Mouse (Mus musculus) limb, embryonic 15.5 days (tissue): ENCODE data around the gene Homer1. TPM values are rescaled to one million over a fixed set of nuclear protein-coding genes. Genes with fewer than 3 reads are reported as not detected.

Experiments used
- ATAC-seq: fragments of 200-750 bp; cut with Nextera tagmentation; 2 replicates; pipeline ENCODE4 v1.8.0; 2017; ENCODE audit warnings: low read depth, moderate TSS enrichment; ENCODE audit not compliant: insufficient number of reproducible peaks, low FRiP score, low TSS enrichment
- H3K27ac ChIP-seq: fragments of 300-500 bp; sonication (generic); 2 replicates; pipeline ENCODE4 v1.5.1; 2015; ENCODE audit warnings: moderate library complexity, mild to moderate bottlenecking, inconsistent platforms
- H3K27me3 ChIP-seq: fragments of 300-500 bp; sonication (generic); 2 replicates; pipeline ENCODE4 v1.6.1; 2015; ENCODE audit warnings: inconsistent platforms
- H3K36me3 ChIP-seq: fragments of 300-500 bp; sonication (generic); 2 replicates; pipeline ENCODE4 v1.6.1; 2015; ENCODE audit warnings: inconsistent platforms
- H3K4me1 ChIP-seq: fragments of 300-500 bp; sonication (generic); 2 replicates; pipeline ENCODE4 v1.6.1; 2015; ENCODE audit warnings: inconsistent platforms
- H3K4me2 ChIP-seq: fragments of 300-500 bp; sonication (generic); 2 replicates; pipeline ENCODE4 v1.6.1; 2015; ENCODE audit warnings: mild to moderate bottlenecking, inconsistent platforms
- H3K4me3 ChIP-seq: fragments of 300-500 bp; sonication (generic); 2 replicates; pipeline ENCODE4 v1.5.1; 2015; ENCODE audit warnings: mild to moderate bottlenecking, inconsistent platforms
- H3K9ac ChIP-seq: fragments of 300-500 bp; sonication (generic); 2 replicates; pipeline ENCODE4 v1.6.1; 2015; ENCODE audit warnings: inconsistent platforms
- H3K9me3 ChIP-seq: fragments of 300-500 bp; sonication (generic); 2 replicates; pipeline ENCODE4 v1.6.1; 2016; ENCODE audit warnings: inconsistent platforms
- WGBS: fragments of 180-500 bp; shearing (Covaris S2); methylation state at CpG from one replicate; pipeline ENCODE4 v1.1.7; 2015; 5-methylcytosine and 5-hydroxymethylcytosine counted together
- polyA plus RNA-seq: library from polyadenylated mRNA; unstranded; fragments of >200 nt; fragmentation: Nextera tagmentation; extraction: Ambion mirVana; gene quantifications from 2 replicates; pipeline ENCODE4 v1.2.1, GENCODE M21; 2015

The Homer1 gene
- polyA plus RNA-seq, 1 experiment from 2014 or later = 4.7 TPM

DNA sequence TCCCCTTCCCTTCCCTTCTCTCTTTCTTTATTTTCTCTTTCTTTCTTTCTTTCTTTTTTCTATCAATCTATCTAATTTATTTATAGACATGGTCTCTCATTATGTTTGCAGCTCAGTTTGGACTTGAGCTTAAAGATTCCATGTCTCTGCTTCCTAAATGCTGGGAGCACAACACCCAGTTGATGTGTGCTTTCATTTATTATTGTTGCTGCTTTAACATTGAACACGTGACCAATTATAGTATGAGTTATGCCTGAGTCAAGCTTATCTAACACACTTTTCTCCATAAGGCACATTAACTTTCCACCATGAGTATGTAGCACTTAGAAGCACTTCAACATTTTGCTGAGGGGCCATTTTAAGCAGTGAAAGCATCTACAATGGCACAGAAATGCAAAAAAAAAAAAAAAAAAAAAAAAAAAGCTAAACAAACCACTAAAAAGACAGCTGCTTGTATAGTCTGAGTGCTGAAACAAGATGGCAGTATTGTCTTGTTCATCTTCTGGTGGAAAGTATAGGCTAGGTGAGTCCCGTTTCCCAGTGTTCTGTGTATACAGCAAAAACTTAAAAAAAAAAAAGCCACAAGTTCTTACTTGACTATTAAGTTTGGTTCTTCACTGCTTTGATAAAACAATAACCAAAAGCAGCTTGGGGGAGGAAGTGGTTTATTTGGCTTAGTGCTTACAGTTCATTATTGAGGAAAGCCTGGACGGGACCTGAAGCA, 41.3 kb downstream of the Homer1 start:
- WGBS = 76% methylated on average over 3 of the region's 3 CpGs

DNA sequence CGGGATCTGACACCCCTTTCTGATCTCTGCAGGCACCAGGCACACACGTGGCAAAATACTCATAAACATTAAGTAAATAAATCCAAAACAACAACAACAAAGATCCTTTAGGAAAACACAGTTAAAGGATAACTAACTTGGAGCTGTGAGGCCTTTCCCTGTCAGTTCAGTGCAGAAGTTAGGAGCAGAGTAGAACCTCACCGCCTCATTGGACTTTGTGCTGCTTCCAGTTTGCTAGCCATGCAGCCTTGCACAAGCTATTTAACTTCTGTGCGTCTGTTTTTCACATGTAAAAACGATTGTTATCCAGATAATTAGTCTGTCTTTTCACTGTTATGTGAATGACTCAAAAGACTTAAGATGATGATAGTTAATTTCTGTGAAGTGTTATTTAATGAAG, 43.2 kb downstream of the Homer1 start:
- H3K27me3 ChIP-seq = no peaks in the 10 kb centered on the region
- H3K4me1 ChIP-seq = no peaks in the 10 kb centered on the region
- H3K36me3 ChIP-seq = no peaks in the 10 kb centered on the region
- no peaks in the 10 kb centered on the region for H3K9me3 ChIP-seq
- 64% methylated on average over 5 of the region's 5 CpGs for WGBS
- ATAC-seq = no peak
- H3K4me3 ChIP-seq = no peak overlapping the region
- H3K4me2 ChIP-seq = no peak overlapping the region
- H3K9ac ChIP-seq = no peak overlapping the region
- H3K27ac ChIP-seq = no peak overlapping the region

More for the DNA sequence above, 41.3 kb downstream of the Homer1 start:
- H3K27ac ChIP-seq = no peak overlapping the region
- H3K27me3 ChIP-seq = no peaks in the 10 kb centered on the region
- H3K4me3 ChIP-seq = no peak overlapping the region
- no peak overlapping the region for H3K9ac ChIP-seq
- no peaks in the 10 kb centered on the region for H3K9me3 ChIP-seq
- no peak for ATAC-seq
- H3K4me1 ChIP-seq = no peaks in the 10 kb centered on the region
- no peak overlapping the region for H3K4me2 ChIP-seq
- no peaks in the 10 kb centered on the region for H3K36me3 ChIP-seq

DNA sequence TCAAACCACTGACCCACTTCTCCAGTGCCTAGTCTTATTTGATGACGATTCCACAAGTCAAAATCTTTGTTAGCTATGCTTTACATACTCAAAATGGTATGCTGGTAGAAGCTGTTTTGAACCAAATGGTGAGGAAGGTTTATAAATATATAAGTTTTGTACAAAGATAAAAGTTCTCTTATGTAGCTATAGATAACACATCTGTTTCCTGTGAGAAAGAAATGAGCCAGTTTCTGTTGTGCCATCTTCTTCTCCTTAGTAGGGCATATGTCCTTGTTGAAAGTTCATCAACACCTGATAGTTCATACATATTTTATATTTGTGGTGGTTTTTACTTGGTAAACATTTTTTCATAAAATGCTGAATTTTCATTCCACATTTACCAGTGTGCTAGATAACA, 45.0 kb downstream of the Homer1 start:
- Histone ChIP-seq H3K27me3 (no peaks in the 10 kb centered on the region), H3K9ac (no peak overlapping the region), H3K4me3 (no peak overlapping the region), H3K9me3 (no peaks in the 10 kb centered on the region), H3K4me2 (no peak overlapping the region), H3K36me3 (no peaks in the 10 kb centered on the region), H3K4me1 (no peaks in the 10 kb centered on the region), H3K27ac (no peak overlapping the region)
- ATAC-seq = no peak
- 92% methylated on average over 1 of the region's 1 CpGs for WGBS

DNA sequence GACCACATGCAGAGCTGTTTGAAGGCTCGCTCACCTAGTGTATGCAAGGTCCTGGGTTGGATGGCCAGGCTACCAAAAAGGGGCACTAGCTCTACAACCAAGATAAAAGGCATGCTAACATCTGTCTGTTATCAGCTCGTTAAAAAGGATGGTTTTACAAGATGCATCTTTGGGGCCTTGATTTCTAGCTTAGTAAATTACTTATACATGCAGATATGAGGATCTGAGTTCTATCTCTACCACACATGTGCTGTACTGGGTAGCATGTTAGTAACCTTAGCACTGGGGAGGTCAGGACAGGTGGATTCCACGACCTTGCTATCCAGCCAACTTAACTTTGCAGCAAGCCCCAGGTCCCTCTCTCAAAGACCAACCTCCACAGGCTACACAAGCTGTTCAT, 46.4 kb downstream of the Homer1 start:
- no peaks in the 10 kb centered on the region for H3K4me1 ChIP-seq

DNA sequence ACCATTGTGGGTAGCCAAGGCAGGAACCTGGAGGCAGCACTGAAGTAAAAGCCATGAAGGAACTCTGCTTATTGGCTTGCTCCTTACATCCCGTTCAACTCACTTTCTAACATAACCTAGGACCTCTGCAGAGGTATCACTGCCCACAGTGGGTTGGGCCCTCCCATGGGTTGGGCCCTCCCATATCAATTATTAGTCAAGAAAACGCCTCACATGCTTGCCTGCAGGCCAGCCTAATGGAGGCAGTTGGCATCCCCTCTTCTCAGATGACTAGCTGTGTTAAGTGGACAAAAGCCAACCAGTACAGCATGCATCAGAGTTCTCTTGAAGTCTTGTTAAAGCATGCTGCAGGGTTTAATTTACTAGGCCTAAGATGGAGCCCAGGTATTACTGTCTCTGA, 52.6 kb downstream of the Homer1 start:
- no peaks in the 10 kb centered on the region for H3K27me3 ChIP-seq
- H3K27ac ChIP-seq = no peak overlapping the region
- no peak overlapping the region for H3K9ac ChIP-seq
- 0 out of 2 replicates have a peak, but pooled peaks cover 4% of the 10 kb centered on the region for H3K4me1 ChIP-seq
- H3K4me3 ChIP-seq = no peak overlapping the region
- WGBS = 59% methylated on average over 2 of the region's 2 CpGs
- no peak for ATAC-seq
- H3K36me3 ChIP-seq = 0 out of 2 replicates have a peak, but pooled peaks cover 2% of the 10 kb centered on the region
- no peaks in the 10 kb centered on the region for H3K9me3 ChIP-seq
- no peak overlapping the region for H3K4me2 ChIP-seq

More for the DNA sequence above, 46.4 kb downstream of the Homer1 start:
- H3K36me3 ChIP-seq = 0 out of 2 replicates have a peak, but pooled peaks cover 2% of the 10 kb centered on the region
- no peak overlapping the region for H3K4me2 ChIP-seq
- no peaks in the 10 kb centered on the region for H3K27me3 ChIP-seq
- H3K27ac ChIP-seq = no peak overlapping the region
- no peak overlapping the region for H3K9ac ChIP-seq
- ATAC-seq = no peak
- no peak overlapping the region for H3K4me3 ChIP-seq
- 84% methylated on average over 3 of the region's 3 CpGs for WGBS
- H3K9me3 ChIP-seq = no peaks in the 10 kb centered on the region

DNA sequence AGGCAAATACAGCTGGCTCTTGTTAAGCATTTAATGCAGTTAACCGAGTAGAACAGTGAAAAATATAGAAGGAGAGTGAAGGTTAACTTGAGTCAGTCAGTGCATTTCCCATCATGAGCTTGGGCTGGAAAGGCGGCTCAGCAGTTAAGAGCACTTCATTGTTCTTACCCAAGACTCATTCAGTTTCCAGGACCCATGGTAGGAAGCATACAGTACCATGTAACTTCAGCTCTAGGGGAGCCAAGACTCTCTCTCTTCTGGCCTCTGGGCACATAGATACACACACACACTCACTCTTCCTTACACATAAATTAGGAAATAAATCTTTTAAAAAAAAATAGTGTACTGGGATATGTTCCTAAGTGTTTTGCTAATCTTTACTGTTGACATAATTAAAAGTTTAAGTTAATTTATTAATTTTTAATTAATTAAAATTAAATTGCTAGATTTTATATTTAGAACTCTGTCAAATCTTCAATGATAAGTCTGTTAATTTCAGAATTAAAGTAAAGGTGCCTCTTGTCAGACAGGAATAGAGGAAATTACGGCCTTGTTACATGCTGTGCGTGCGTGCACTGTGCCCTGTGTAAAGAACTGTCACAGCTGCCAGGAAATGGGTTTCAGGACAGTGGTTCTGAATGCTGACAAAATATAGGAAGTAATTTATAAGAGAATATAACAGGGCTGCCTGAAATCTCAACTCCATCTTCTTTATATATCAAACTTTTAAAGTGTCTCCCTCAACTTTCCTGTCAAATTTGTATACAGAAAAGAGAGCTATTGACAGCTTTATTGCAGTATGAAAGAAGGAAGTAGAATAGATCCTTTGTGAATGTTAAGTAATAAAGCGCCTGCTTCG, 55.2 kb downstream of the Homer1 start:
- Histone ChIP-seq H3K9me3 (no peaks in the 10 kb centered on the region), H3K27me3 (no peaks in the 10 kb centered on the region), H3K36me3 (0 out of 2 replicates have a peak, but pooled peaks cover under 1% of the 10 kb centered on the region), H3K4me2 (no peak overlapping the region), H3K4me1 (0 out of 2 replicates have a peak, but pooled peaks cover 4% of the 10 kb centered on the region), H3K9ac (no peak overlapping the region), H3K4me3 (no peak overlapping the region), H3K27ac (no peak overlapping the region)
- ATAC-seq = no peak
- WGBS = 51% methylated on average over 7 of the region's 7 CpGs

DNA sequence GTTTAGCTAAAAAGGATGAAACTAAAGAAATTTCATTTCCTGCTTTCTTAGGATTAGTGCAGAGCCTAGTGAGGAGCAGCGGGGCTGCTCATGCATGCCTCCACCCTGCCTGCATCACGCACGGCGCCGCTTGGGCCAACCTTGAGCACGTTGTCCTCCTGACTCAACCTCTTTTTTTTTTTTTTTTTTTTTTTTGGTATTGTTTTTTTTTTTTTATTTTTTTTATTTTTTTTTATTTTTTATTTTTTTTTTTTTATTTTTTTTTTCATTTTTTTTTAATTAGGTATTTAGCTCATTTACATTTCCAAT, 55.8 kb downstream of the Homer1 start:
- 76% methylated on average over 6 of the region's 6 CpGs for WGBS
- H3K9me3 ChIP-seq = no peaks in the 10 kb centered on the region
- no peak overlapping the region for H3K27ac ChIP-seq
- ATAC-seq = no peak
- H3K27me3 ChIP-seq = no peaks in the 10 kb centered on the region
- no peak overlapping the region for H3K9ac ChIP-seq
- no peak overlapping the region for H3K4me3 ChIP-seq
- H3K4me1 ChIP-seq = 0 out of 2 replicates have a peak, but pooled peaks cover 4% of the 10 kb centered on the region
- H3K4me2 ChIP-seq = no peak overlapping the region
- no peaks in the 10 kb centered on the region for H3K36me3 ChIP-seq

DNA sequence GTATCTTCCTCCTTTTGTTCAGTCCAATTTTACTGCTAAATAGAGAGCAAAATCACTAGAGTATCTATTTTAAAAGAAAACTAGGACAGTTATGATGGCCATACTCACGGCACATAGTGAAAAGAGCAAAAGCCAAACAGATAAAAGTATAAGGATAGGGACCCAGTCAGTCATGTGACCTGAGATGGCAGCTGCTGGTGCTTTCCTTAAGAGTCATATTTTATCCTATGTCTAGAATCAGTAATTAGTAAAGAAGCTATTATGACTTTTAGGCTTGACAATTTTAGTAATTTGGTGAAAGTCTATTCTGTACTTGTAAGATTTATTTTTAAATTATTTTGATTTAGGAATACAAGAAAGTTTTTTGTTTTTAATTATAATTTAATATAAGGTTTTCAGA, 59.1 kb downstream of the Homer1 start:
- Histone ChIP-seq H3K4me2 (no peak overlapping the region), H3K9ac (no peak overlapping the region), H3K27ac (no peak overlapping the region), H3K36me3 (no peaks in the 10 kb centered on the region), H3K27me3 (no peaks in the 10 kb centered on the region), H3K4me3 (no peak overlapping the region), H3K4me1 (0 out of 2 replicates have a peak, but pooled peaks cover under 1% of the 10 kb centered on the region), H3K9me3 (no peaks in the 10 kb centered on the region)
- 94% methylated on average over 1 of the region's 1 CpGs for WGBS
- no peak for ATAC-seq

DNA sequence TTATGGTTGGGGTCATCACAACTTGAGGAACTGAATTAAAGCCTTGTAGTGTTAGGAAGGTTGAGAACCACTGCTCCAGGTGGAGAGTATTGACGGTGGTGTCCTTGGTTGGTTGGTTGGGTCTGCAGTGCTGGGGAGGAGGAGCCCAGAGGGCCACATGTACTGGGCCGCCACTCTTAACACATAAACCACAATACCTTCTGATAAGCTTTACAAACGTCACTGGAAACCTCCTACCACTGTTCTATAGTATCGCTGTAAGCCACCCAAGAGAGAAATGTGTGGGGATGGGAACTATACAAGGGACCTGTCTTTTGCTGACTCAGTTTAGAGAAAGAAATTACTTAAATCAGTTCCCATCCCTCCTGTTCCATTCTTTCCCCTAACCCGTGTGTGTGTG, 68.1 kb downstream of the Homer1 start:
- H3K36me3 ChIP-seq = no peaks in the 10 kb centered on the region
- no peak for ATAC-seq
- H3K27ac ChIP-seq = no peak overlapping the region
- H3K4me2 ChIP-seq = no peak overlapping the region
- H3K9me3 ChIP-seq = no peaks in the 10 kb centered on the region
- no peak overlapping the region for H3K4me3 ChIP-seq
- 87% methylated on average over 5 of the region's 5 CpGs for WGBS
- H3K9ac ChIP-seq = no peak overlapping the region
- H3K27me3 ChIP-seq = no peaks in the 10 kb centered on the region
- H3K4me1 ChIP-seq = no peaks in the 10 kb centered on the region

DNA sequence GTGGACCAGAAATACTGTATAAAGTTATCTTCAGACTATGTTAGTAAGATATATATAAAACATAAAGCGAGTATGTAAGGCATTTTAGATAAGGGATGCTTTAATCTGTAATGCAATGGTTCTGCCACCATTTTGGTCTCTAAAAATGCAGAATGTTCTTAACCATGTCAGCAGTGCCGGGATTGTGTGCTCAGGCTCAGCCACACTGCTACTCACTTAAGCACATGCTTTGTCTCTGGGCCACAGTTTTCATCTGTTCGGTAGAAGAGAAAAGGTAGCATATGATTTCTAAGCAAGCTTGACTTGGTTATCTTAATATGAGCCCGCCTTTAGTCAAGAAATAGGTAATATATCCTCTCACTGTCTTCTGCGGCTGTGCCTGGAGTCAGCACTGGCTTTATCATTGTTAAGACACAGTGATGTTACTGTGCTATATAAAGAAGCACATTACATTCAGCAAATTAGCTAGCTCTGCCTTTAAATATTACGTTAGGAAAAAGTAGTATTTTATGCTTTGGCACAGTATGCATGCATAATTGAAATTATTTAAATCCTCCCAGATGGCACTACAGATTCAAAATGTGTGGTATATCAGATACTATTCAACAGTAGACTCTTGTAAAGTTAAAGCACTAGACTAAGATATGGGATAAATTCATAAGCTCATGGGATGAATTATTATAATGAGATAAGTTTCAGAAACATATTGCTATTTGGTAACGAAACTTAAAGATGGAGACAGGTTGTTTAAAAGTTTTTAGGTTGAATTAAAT, 69.6 kb downstream of the Homer1 start:
- no peaks in the 10 kb centered on the region for H3K4me1 ChIP-seq
- H3K27ac ChIP-seq = no peak overlapping the region
- WGBS = 93% methylated on average over 7 of the region's 7 CpGs
- no peaks in the 10 kb centered on the region for H3K9me3 ChIP-seq
- no peaks in the 10 kb centered on the region for H3K27me3 ChIP-seq
- H3K9ac ChIP-seq = no peak overlapping the region
- H3K4me3 ChIP-seq = no peak overlapping the region
- no peaks in the 10 kb centered on the region for H3K36me3 ChIP-seq
- no peak for ATAC-seq
- H3K4me2 ChIP-seq = no peak overlapping the region

DNA sequence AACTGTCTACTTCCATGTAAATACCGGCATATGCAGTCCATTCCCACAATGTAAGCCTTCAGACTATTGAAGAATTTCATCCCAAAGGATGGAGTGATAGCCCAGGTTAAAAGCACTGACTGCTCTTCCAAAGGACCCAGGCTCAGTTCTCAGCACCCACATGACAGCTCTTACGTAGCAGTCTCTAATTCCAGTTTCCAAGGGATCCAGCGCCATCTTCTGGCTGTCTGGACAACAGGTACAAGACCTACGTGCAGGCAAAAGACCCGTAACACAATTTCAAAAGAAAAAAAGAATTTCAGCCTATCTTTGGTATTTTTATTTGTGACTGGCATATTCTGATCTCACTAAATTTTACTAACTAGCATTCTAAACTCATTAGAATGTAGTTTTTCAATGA, 75.0 kb downstream of the Homer1 start:
- ATAC-seq = no peak
- H3K9ac ChIP-seq = no peak overlapping the region
- 89% methylated on average over 5 of the region's 5 CpGs for WGBS
- H3K4me3 ChIP-seq = no peak overlapping the region
- no peak overlapping the region for H3K4me2 ChIP-seq
- H3K4me1 ChIP-seq = no peaks in the 10 kb centered on the region
- no peak overlapping the region for H3K27ac ChIP-seq
- no peaks in the 10 kb centered on the region for H3K9me3 ChIP-seq
- no peaks in the 10 kb centered on the region for H3K27me3 ChIP-seq
- H3K36me3 ChIP-seq = no peaks in the 10 kb centered on the region

DNA sequence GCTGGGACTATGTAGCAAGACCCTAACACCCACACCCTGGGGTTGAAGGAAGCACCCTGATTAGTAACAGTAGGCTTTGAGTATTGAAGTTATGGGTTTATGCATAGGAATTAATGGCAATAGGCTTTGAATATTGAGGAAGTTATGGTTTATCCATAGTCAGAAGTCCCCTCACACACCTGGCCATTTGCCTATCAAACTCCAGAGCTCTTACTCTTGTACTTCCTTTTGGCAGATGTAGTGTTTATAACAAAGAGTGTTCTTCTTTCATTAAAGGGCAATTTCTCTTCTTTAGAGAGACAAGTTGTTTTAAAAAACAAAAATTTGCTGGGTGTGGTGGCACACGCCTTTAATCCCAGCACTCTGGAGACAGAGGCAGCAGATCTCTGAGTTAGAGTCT, 79.1 kb downstream of the Homer1 start:
- WGBS = 94% methylated on average over 1 of the region's 1 CpGs
- no peak overlapping the region for H3K27ac ChIP-seq
- no peaks in the 10 kb centered on the region for H3K36me3 ChIP-seq
- H3K9me3 ChIP-seq = no peaks in the 10 kb centered on the region
- no peak overlapping the region for H3K9ac ChIP-seq
- H3K4me2 ChIP-seq = no peak overlapping the region
- no peak overlapping the region for H3K4me3 ChIP-seq
- H3K27me3 ChIP-seq = no peaks in the 10 kb centered on the region
- no peak for ATAC-seq
- no peaks in the 10 kb centered on the region for H3K4me1 ChIP-seq
